Mouse (Mus musculus): ENCODE measurements around the gene Arhgef1.

The Arhgef1 gene

GRCm38 (mm10) chr7:24884693-24885291, 17.9 kb upstream of the Arhgef1 start:
- no peak for TF ChIP-seq GATA4 (IDR thresholded peaks at IDR 0.05; ENCODE audit: insufficient replicate concordance, low read length)

- no peak for TF ChIP-seq GATA4 (IDR thresholded peaks at IDR 0.05; ENCODE audit: insufficient replicate concordance, low read length)
These were observed 17.0 kb upstream of the Arhgef1 start for GRCm38 (mm10) chr7:24885468-24886307.

- TF ChIP-seq GATA4 (IDR thresholded peaks at IDR 0.05; ENCODE audit: insufficient replicate concordance, low read length): no peak
These were observed 16.4 kb upstream of the Arhgef1 start for GRCm38 (mm10) chr7:24886308-24886633.

- TF ChIP-seq GATA4 (IDR thresholded peaks at IDR 0.05; ENCODE audit: insufficient replicate concordance, low read length): no peak
These were observed 15.6 kb upstream of the Arhgef1 start for GRCm38 (mm10) chr7:24887096-24887495.

- no peak for TF ChIP-seq GATA4 (IDR thresholded peaks at IDR 0.05; ENCODE audit: insufficient replicate concordance, low read length)
These were observed 13.1 kb upstream of the Arhgef1 start for GRCm38 (mm10) chr7:24889431-24890220.

GRCm38 (mm10) chr7:24890281-24891216, 12.2 kb upstream of the Arhgef1 start:
- TF ChIP-seq GATA4 (IDR thresholded peaks at IDR 0.05; ENCODE audit: insufficient replicate concordance, low read length): no peak

GRCm38 (mm10) chr7:24891241-24892124, 11.2 kb upstream of the Arhgef1 start:
- TF ChIP-seq GATA4 (IDR thresholded peaks at IDR 0.05; ENCODE audit: insufficient replicate concordance, low read length): no peak

- TF ChIP-seq GATA4 (IDR thresholded peaks at IDR 0.05; ENCODE audit: insufficient replicate concordance, low read length): no peak
These were observed 10.6 kb upstream of the Arhgef1 start for GRCm38 (mm10) chr7:24892125-24892583.

- no peak for TF ChIP-seq GATA4 (IDR thresholded peaks at IDR 0.05; ENCODE audit: insufficient replicate concordance, low read length)
These were observed 6.4 kb upstream of the Arhgef1 start for GRCm38 (mm10) chr7:24896269-24896668.

- TF ChIP-seq GATA4 (IDR thresholded peaks at IDR 0.05; ENCODE audit: insufficient replicate concordance, low read length): no peak
These were observed 5.5 kb upstream of the Arhgef1 start, which contains the start of gene Cd79a for GRCm38 (mm10) chr7:24897224-24897623. Cd79a (plus strand) TSS chr7:24897381.

GRCm38 (mm10) chr7:24897959-24898358, 4.8 kb upstream of the Arhgef1 start:
- TF ChIP-seq GATA4 (IDR thresholded peaks at IDR 0.05; ENCODE audit: insufficient replicate concordance, low read length): no peak

- no peak for TF ChIP-seq GATA4 (IDR thresholded peaks at IDR 0.05; ENCODE audit: insufficient replicate concordance, low read length)
These were observed 1.6 kb upstream of the Arhgef1 start for GRCm38 (mm10) chr7:24901114-24901513.

GRCm38 (mm10) chr7:24901842-24902241, 870 bp upstream of the Arhgef1 start:
- TF ChIP-seq GATA4 (IDR thresholded peaks at IDR 0.05; ENCODE audit: insufficient replicate concordance, low read length): no peak

- no peak for TF ChIP-seq GATA4 (IDR thresholded peaks at IDR 0.05; ENCODE audit: insufficient replicate concordance, low read length)
These were observed 465 bp upstream of the Arhgef1 start for GRCm38 (mm10) chr7:24902264-24902629.
